ENCODE assay signal across 21 mouse cellular contexts in the genomic region with DNA sequence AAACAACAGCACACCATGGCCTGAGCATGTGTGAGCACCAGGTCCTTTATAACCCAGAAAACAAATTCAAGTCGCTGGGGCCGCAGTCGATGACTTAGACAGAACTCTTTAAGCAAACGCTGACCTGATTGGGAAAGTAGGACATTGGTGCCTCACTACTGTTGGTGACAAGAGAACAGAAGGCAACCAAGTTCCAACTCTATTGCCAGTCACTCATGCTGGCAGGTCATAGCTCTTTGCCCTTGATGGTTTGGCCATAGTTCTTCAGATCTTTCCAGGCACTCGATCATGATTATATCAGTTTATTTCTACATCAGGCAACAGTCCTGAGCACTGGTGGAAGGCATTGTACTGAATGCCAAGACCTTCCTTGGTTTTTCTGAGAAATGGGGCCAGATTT.
DNase-seq lines count a peak whose midpoint lies in the region; ATAC-seq and TF ChIP-seq lines count a peak whose summit lies in the region.
"Had no signal": no experiment of that assay in that cellular context is flagged by ENCODE, and none has a peak within 500 bp of the region (broad histone marks: within the 10 kb centered on the region; RNA-seq: fewer than 3 reads in every experiment).

No protein-coding gene starts in this region.

- H3K4me3 ChIP-seq in liver, adult 2 months (ENCODE audit: insufficient read depth, low read depth, low read length): no peak overlapping the region
- H3K4me3 ChIP-seq in liver, embryonic 12.5 days: no peak overlapping the region
- H3K4me3 ChIP-seq: embryonic facial prominence, embryonic 12.5 days; forebrain, embryonic 13.5 days; heart, adult 2 months; heart, embryonic 12.5 days; hindbrain, embryonic 10.5 days; hindbrain, embryonic 15.5 days had no signal

- DNase-seq in adrenal gland, postnatal 14 days: peak; percentile 4
- DNase-seq in adrenal gland, postnatal 25 days: no peak
- DNase-seq in cerebellum, adult 9-10 months: peak; percentile 8
- DNase-seq in liver, adult 2 months (ENCODE audit: extremely low read depth, low read depth, low spot score): peak; percentile 96
- peak; percentile 29 for DNase-seq in brain, adult 2 months (ENCODE audit: low read depth, low spot score)
- no peak for DNase-seq in T-cell, adult 2 months (ENCODE audit: low spot score)
- DNase-seq: cerebellum, postnatal 10 days; embryo, embryonic 11 days; forebrain, postnatal 0 days; gastrocnemius, postnatal 14 days; heart, adult 2 months; kidney, adult 8-10 months had no signal

- peaks cover 25% of the 10 kb centered on the region for H3K4me1 ChIP-seq in liver, adult 2 months (ENCODE audit: control insufficient read depth, insufficient read depth, low read length)
- H3K4me1 ChIP-seq in liver, embryonic 12.5 days: no peaks in the 10 kb centered on the region
- H3K4me1 ChIP-seq: embryonic facial prominence, embryonic 12.5 days; forebrain, embryonic 13.5 days; hindbrain, embryonic 10.5 days; hindbrain, embryonic 15.5 days had no signal

- no peak for ATAC-seq in cerebellum, adult (ENCODE audit: insufficient number of reproducible peaks, low FRiP score, low TSS enrichment)
- ATAC-seq in liver, embryonic 12.5 days: no peak
- ATAC-seq: forebrain, embryonic 13.5 days; inflammation-experienced regulatory T-cells, adult 6 months; intestine, postnatal 0 days had no signal

- H3K27me3 ChIP-seq in liver, adult 2 months (ENCODE audit: control insufficient read depth, insufficient read depth, low read length): no peaks in the 10 kb centered on the region
- no peaks in the 10 kb centered on the region for H3K27me3 ChIP-seq in liver, embryonic 12.5 days (replicated peaks)
- H3K27me3 ChIP-seq: embryonic facial prominence, embryonic 12.5 days; forebrain, embryonic 13.5 days; heart, embryonic 12.5 days; hindbrain, embryonic 15.5 days had no signal

- no peak overlapping the region for H3K4me2 ChIP-seq in liver, embryonic 12.5 days
- H3K4me2 ChIP-seq: embryonic facial prominence, embryonic 12.5 days; forebrain, embryonic 13.5 days; heart, embryonic 12.5 days; hindbrain, embryonic 15.5 days had no signal

- no peak for TF ChIP-seq POLR2A in liver, adult 2 months (IDR thresholded peaks at IDR 0.05; ENCODE audit: extremely low read depth, insufficient read depth, low read length)

- WGBS in liver, adult 2 months: 30% methylated on average over 5 of the region's 5 CpGs
- 88% methylated on average over 5 of the region's 5 CpGs for WGBS in liver, embryonic 12.5 days (ENCODE audit: insufficient replicate concordance)

- no peak for TF ChIP-seq CTCF in liver, adult 2 months (IDR thresholded peaks at IDR 0.05; ENCODE audit: low read depth, low read length)

- no peak overlapping the region for H3K9ac ChIP-seq in liver, adult 2 months (ENCODE audit: low read depth, low read length)
- H3K9ac ChIP-seq in liver, embryonic 12.5 days: no peak overlapping the region
- H3K9ac ChIP-seq: embryonic facial prominence, embryonic 12.5 days; forebrain, embryonic 13.5 days; forebrain, postnatal 0 days; heart, embryonic 12.5 days; hindbrain, embryonic 15.5 days had no signal

- H3K9me3 ChIP-seq in liver, embryonic 12.5 days (replicated peaks): no peaks in the 10 kb centered on the region
- H3K9me3 ChIP-seq: embryonic facial prominence, embryonic 12.5 days; forebrain, embryonic 13.5 days; heart, embryonic 12.5 days; hindbrain, embryonic 10.5 days; hindbrain, embryonic 15.5 days had no signal

- peak overlapping the region; percentile 54 for H3K27ac ChIP-seq in liver, adult 2 months (replicated peaks; ENCODE audit: insufficient read depth, low read depth, low read length)
- H3K27ac ChIP-seq in liver, embryonic 12.5 days: no peak overlapping the region
- H3K27ac ChIP-seq: embryonic facial prominence, embryonic 12.5 days; forebrain, embryonic 13.5 days; heart, adult 2 months; hindbrain, embryonic 10.5 days; hindbrain, embryonic 15.5 days had no signal

- H3K36me3 ChIP-seq in liver, adult 2 months (ENCODE audit: control insufficient read depth, insufficient read depth, low read length): no peaks in the 10 kb centered on the region
- no peaks in the 10 kb centered on the region for H3K36me3 ChIP-seq in liver, embryonic 12.5 days
- H3K36me3 ChIP-seq: embryonic facial prominence, embryonic 12.5 days; heart, embryonic 12.5 days; hindbrain, embryonic 10.5 days; hindbrain, embryonic 15.5 days had no signal

- no peaks in the 10 kb centered on the region for H3K79me2 ChIP-seq in liver, adult 2 months (ENCODE audit: control insufficient read depth, insufficient read depth, low read length)

Comparison
In these comparisons a context has a peak if more than half of its experiments do, and no peak if none do; other contexts are left out.
1. DNase-seq: peak in adrenal gland, postnatal 14 days (single experiment), cerebellum, adult 9-10 months (single experiment), liver, adult 2 months (single experiment) and brain, adult 2 months (single experiment); none in adrenal gland, postnatal 25 days (single experiment) and T-cell, adult 2 months (single experiment).